Mouse (Mus musculus) kidney, postnatal 36 days (tissue): Measurements from ENCODE around the gene Actg1.

Source experiments
- DNase-seq, 2 experiments: peaks; one replicate each; pipeline ENCODE4 v3.0.0; 2021 to 2022; ENCODE audit warnings: mixed read lengths in 2 of 2

Gene Actg1

GRCm38 (mm10) chr11:120308441-120309320 lies 39.7 kb downstream of the Actg1 start:
- DNase-seq, result no peak

GRCm38 (mm10) chr11:120307566-120308430 lies 40.5 kb downstream of the Actg1 start:
- DNase-seq, result peak; percentile 97 to 99

DNA sequence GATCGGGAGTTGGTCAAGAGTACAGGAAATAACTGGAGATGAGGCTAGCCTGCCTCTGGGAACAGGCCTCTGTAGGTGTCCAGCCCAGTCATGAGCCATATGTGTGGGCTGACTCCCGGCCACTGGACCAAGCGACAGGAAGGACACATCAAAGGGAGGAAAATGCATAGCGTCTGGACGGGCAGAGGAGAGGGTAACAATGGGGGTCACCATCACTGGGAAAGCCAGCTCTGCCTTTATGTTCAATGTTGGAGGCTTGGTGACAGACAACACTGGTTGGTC lies 41.3 kb downstream of the Actg1 start:
- DNase-seq, result peak in 1 of 2 experiments; percentile 5

DNA sequence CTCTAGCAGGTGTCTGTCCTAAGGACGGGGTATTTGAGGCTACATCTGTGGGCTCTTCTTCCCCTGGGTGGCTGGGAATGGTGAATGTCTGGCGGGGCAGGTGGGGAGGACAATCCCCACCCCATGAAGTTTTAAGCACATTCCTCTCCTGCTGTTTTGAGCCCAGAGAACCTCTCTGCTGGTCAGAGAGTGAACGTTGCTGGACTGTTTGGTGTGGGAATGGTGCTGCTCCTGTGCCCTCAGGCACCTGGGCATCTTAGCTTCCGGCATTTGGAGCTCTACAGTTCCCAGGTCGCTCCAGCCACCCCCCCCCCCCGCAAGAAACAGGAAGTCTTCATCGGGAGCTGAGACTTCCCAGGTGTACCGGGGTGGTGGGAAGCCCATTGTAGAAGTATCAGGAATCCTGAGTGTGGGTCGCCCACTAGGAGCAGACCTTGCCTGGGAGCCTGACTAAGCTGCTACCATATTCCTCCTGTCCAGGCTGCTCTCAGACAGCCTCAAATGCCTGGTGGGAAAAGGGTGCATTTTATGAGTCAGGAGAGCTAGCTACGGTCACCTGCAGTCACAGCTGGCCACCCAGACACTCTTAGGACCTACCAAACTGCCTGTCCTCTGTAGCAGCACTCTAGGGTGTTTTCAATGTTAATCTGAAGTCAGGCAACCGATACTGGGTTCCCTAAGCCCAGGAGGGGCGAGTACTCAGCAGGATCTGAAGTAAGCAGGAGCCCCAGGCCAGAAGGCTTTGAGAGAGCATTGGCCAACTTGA lies 41.8 kb downstream of the Actg1 start:
- DNase-seq, result no peak

DNA sequence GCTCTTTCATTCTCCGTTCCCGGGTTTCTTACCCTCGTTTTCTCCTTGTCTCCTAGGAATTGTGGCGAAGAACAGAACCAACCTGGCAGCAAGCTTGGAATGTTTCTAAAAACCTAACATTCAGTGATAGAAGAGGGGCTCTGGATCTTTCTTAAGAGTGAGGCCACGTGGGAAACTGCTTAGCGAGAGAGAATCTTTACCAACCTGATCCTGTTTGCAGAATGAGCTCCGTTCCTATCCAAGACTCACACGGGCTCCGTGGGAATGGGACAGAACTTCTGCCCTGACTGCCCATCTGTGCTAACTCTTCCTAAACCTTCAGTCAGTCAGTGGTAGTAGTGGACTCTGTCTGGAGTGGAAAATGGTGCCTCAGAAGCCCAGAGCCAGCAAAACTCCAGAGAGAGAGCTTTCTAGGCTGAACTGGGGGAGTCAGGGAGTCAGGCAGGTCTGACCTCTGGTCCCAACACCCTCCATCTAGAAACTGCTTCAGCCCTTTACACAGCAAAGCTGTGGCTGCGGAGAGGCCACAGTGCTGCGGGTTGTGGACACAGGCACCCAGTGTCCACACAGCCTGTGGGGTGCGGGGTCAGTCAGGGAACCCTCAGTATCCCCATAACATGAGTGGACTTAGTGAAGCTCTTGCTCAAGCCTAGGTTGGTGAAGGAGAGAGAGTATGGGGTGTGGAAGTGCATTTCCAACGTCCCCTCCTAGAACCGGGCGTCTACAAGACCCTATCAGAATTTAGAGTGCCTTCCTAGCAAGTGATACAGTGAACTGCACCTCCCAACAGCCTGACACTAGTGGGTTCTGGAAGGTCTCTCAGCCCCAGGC lies 42.6 kb downstream of the Actg1 start:
- DNase-seq, result no peak

GRCm38 (mm10) chr11:120304886-120305534 lies 43.3 kb downstream of the Actg1 start:
- peak; percentile 93 to 94 for DNase-seq

DNA sequence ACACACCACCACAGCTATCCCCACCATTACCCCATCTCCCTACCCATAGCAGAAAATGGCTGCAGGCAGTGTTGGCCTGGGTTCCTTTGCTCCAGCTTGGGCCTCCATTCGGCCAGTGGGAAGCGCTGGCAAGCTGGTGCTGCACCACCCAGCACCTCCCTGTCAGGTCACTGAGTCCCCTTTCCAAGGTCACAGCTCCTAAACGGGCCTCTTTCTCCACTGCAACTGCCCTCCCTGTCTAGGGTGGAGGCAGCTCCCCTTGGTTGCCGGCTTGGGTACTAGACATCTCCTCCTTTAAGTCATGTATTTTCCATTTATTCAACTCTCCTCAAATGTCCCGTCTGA lies 44.0 kb downstream of the Actg1 start:
- DNase-seq, result no peak

DNA sequence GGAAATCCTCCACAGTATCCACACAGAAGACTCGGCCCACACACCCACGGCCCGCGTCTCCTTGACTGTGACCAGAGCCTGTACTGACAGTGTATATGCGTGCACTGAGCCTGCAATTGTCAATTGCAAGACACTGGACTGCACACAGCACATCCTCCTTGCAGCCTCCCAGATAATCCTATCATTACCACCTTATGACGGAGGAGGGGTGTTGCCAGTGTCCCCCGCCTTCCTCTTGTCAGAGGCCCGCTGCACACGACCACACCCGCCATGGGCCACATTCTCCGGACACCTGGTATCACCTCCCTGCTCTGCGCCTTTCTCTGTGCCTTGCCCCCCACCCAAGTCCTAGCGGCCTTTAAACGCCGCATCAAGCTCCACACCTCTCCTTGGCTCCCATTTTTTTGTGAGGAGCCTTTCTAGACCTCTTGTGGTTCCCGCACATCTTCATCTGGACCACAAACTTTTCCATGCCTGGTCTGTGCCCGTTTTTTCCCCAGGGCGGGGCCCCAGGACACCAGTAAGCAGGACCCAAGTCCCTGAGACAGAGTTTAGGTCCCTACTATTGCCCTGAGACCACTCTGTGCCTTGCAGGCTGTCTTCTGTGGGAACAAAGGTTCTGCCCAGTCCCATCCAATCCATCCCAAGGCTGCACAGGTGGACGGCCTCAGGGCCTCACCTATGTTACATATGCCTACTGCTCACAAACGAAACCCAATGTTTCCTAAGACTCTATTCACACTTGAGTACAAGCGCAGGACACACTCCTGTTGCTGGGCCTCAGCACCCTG lies 44.6 kb downstream of the Actg1 start:
- DNase-seq, result no peak

DNA sequence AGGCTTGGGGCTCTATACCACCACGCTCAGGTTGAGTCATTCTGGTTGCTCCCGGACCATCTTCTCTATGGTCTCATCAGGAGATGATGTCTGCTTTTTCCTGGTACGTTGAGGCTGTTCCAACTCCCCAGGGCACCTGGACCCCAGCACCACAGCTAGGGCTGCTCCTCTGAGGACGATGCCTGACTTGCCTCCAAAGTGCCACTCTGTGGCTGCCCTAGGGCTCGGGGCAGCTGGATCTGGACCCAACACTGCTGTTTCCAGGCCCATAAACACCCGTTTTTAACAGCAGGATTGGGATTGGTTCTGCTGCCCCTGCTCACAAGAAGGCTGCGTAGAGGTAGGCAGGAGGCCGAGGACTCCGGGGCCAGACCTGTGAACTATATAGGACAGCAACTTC lies 45.2 kb downstream of the Actg1 start:
- DNase-seq, result no peak

DNA sequence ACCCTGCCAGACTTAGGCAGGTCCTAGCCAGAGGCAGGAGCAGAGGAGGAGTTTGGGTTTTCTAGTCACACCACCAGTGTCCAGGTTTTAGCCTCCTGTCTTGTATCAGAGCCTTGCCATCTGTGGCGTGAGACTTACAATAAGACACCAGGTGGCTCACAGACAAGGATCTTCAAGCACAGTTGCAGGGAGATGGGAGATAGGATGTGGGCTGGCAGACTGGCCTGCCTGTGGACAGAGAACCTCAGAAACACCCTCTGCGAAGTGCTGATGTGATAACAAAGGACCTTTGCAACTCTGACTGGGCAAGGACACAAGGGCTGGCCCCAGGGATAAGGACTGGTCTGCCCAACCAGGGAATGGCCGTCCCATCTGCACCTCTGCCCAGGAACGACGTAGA lies 48.9 kb downstream of the Actg1 start:
- DNase-seq, result no peak

DNA sequence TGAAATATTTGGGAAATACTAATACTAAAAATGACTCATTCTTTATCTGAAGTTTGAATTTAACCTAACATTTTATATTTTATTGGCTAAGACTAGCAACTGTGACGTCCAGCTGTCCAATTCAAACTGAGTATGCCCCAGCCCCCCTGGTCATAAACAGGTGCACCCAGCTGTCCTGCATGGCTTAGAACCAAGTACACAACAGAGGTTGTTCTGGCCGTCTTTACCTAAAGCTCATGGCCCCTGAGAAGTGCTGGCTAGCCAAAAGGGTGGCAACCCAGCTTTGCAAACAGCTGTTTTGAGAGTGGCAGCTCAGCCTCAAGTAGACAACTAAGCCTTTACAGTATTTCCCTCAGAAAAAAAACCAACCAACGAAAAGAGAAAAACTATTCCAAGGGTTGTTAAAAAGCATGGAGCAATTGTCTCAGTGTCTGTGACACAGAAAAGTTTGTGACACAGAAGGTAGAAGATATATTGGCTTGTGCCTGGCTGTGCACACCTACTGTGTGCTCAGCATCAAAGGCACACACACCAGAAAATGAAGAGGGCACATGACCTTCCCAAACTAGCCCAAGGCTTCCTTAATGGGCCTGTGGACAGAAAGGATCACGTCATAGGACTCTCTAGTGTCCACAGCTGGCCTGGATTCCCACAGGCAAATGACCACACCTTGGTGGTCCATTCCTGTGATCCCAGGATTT lies 49.8 kb downstream of the Actg1 start:
- no peak for DNase-seq

- no peak for DNase-seq
Measured at GRCm38 (mm10) chr11:120297767-120298166, 50.6 kb downstream of the Actg1 start.

DNA sequence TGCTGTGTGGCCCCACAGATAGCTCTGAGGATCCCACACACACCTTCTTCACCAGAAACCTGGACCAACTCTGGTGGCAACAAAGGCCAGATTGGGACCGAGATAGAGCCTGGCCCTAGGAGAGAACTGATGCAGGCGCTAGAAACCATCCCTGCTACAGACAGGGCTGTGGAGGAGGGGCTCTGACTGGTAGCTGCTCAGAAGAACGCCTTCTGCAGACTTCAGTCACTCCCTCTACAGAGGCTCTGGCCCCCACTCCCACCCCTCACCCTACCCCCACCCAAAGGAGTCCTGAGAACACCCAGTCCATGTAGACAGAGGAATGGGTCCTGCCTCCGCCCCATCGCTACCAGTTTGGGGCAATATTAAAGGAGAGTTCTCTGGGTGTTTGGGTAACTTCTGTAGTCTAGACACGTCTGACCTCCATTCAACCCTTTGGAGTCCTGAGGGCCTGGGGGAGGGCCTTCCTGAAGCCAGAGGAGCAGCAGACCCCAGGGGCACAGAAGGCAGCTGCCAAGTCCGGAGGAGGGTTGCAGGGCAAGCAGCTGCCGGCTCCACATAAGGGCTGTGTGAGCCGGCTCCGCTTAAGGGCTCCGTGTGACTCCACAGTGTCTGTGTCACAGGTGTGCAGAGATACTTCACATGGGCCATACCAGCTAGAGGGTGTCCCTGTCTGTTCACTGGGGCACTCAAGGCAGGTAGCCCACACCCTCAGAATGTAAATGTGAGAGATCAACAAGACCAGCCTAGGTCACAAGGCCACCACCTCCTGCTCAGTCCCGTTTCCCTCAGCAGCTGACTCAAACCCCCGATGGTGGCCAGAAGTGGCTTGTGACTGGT lies 51.8 kb downstream of the Actg1 start:
- no peak for DNase-seq
